Mouse (Mus musculus): ENCODE measurements around the gene Olfr449. TPM values are rescaled to one million over a fixed set of nuclear protein-coding genes. Genes with fewer than 3 reads are reported as not detected.

Gene Olfr449
- not detected in 2 replicates for polyA plus RNA-seq (2014; fragmentation: Nextera tagmentation; extraction: Ambion mirVana)

DNA sequence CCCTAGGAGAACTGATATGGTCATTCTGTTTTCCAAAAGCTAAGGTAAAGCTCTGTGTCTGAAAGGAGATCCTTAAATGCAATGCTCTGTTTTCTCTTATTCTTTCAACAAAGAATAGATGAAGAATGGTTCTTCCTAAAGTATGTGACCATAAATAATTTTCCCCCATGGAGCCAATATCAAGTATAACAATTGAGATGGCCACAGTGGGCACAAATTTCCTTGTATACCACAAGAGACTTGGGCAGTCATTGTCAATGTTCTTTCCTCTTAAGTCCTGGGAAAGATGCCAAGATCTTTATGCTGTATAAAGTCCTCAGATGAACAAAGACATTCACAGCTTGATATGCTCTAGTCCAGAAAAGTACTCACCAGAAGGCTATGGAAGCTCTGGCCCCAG, at the start of gene Olfr449:
Gene Olfr449 (plus strand): TSS at position 301 of the 400 bp plus-strand sequence.
- no peaks in the 10 kb centered on the region for H3K9me3 ChIP-seq (ENCODE audit: control insufficient read depth, low read length)
- ATAC-seq (ENCODE audit: low read depth) = no peak
- H3K4me3 ChIP-seq (ENCODE audit: low read depth, low read length) = no peak within 1 kb of the TSS
- H3K27me3 ChIP-seq (replicated peaks; ENCODE audit: control insufficient read depth, insufficient read depth, low read length) = no peaks in the 10 kb centered on the region
- H3K4me1 ChIP-seq (ENCODE audit: control insufficient read depth, insufficient read depth, low read length) = no peaks in the 10 kb centered on the region
- no peak for DNase-seq (ENCODE audit: low spot score)
- H3K36me3 ChIP-seq (ENCODE audit: control insufficient read depth, insufficient read depth, low read length) = no peaks in the 10 kb centered on the region
- H3K27ac ChIP-seq (replicated peaks; ENCODE audit: low read depth, low read length) = no peak within 1 kb of the TSS
- no peak within 1 kb of the TSS for H3K9ac ChIP-seq (ENCODE audit: low read depth, low read length)
- H3K4me2 ChIP-seq (ENCODE audit: low read depth, low read length) = no peak within 1 kb of the TSS

DNA sequence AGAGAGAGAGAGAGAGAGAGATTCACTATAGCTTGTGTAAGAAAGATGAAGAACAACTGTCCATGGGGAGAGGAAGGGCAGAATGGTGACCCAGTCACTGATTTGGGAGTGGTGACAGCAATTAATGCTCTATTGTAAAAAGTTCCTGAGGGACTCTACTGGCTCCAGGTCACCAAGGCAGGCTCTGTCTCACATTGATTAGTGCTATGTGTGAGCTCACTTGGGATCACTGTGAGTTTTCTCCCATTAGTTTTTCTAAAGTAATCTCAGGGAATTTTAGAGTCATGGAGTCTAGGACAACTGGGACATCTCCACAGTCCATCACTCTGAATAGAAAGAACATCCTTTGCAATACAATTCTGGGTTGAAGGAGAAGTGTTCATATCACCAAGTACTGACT, 49.4 kb upstream of the Olfr449 start, which contains the start of gene Olfr452:
Gene Olfr452 (plus strand): TSS at position 301 of the 400 bp plus-strand sequence.
- no peaks in the 10 kb centered on the region for H3K27me3 ChIP-seq (replicated peaks; ENCODE audit: control insufficient read depth, insufficient read depth, low read length)
- no peaks in the 10 kb centered on the region for H3K4me1 ChIP-seq (ENCODE audit: control insufficient read depth, insufficient read depth, low read length)
- H3K27ac ChIP-seq (replicated peaks; ENCODE audit: low read depth, low read length) = no peak within 1 kb of the TSS
- DNase-seq (ENCODE audit: low spot score) = no peak
- H3K36me3 ChIP-seq (ENCODE audit: control insufficient read depth, insufficient read depth, low read length) = no peaks in the 10 kb centered on the region
- no peak within 1 kb of the TSS for H3K4me3 ChIP-seq (ENCODE audit: low read depth, low read length)
- no peak within 1 kb of the TSS for H3K9ac ChIP-seq (ENCODE audit: low read depth, low read length)
- no peaks in the 10 kb centered on the region for H3K9me3 ChIP-seq (ENCODE audit: control insufficient read depth, low read length)
- no peak within 1 kb of the TSS for H3K4me2 ChIP-seq (ENCODE audit: low read depth, low read length)
- no peak for ATAC-seq (ENCODE audit: low read depth)

DNA sequence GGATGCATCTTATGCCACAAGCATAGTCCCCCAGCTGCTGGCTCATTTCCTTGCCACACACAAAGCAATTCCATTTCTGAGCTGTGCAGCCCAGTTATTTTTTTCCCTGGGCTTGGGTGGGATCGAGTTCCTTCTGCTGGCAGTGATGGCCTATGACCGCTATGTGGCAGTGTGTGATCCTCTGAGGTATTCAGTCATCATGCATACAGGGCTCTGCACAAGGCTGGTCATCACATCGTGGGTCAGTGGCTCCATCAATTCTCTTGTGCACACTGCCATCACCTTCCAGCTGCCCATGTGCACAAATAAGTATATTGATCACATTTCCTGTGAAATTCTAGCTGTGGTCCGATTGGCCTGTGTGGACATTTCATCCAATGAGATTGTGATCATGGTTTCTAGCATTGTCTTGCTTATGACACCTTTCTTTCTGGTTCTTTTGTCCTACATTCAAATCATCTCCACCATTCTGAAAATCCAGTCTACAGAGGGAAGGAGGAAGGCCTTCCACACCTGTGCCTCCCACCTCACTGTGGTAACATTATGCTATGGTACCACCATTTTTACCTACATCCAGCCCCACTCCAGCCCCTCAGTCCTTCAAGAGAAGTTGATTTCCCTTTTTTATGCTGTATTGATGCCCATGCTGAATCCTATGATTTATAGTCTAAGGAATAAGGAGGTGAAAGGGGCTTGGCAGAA, 43.8 kb upstream of the Olfr449 start:
- ATAC-seq (ENCODE audit: low read depth) = no peak
- no peak overlapping the region for H3K4me3 ChIP-seq (ENCODE audit: low read depth, low read length)
- no peak for DNase-seq (ENCODE audit: low spot score)
- H3K9ac ChIP-seq (ENCODE audit: low read depth, low read length) = no peak overlapping the region
- no peaks in the 10 kb centered on the region for H3K36me3 ChIP-seq (ENCODE audit: control insufficient read depth, insufficient read depth, low read length)
- no peaks in the 10 kb centered on the region for H3K4me1 ChIP-seq (ENCODE audit: control insufficient read depth, insufficient read depth, low read length)
- no peaks in the 10 kb centered on the region for H3K9me3 ChIP-seq (ENCODE audit: control insufficient read depth, low read length)
- H3K27me3 ChIP-seq (replicated peaks; ENCODE audit: control insufficient read depth, insufficient read depth, low read length) = no peaks in the 10 kb centered on the region
- H3K27ac ChIP-seq (replicated peaks; ENCODE audit: low read depth, low read length) = no peak overlapping the region
- WGBS = 51% methylated on average over 4 of the region's 4 CpGs
- no peak overlapping the region for H3K4me2 ChIP-seq (ENCODE audit: low read depth, low read length)

DNA sequence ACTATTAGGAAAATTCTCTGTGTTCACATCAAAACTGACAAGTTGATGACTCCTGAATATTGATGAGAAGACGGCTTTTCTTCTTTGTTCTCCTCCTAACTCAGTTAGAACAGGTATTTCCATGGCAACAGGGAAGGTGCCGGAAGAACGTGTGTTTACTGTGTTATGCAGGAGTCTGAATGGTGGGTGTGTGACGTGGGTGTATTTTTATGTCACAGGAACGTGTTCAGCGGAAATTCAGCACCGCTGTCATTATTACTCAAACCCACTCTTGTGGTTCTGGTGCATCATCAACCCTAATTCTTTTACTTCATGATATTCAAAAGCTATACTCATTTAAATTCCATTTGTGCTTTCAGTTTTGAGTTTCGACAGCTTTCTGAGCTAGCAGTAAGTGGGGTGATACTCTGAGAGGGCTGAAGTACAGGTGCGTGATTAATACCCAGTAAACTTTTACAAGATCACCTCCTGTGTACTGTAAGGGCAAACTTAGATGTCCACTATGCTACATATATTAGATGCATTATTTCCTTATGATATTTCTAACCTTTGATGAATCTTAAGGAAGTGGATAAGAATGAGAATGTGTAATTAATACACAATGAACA, 43.1 kb upstream of the Olfr449 start:
- Histone ChIP-seq H3K27me3 (replicated peaks; ENCODE audit: control insufficient read depth, insufficient read depth, low read length) (no peaks in the 10 kb centered on the region), H3K4me2 (ENCODE audit: low read depth, low read length) (no peak overlapping the region), H3K27ac (replicated peaks; ENCODE audit: low read depth, low read length) (no peak overlapping the region), H3K9me3 (ENCODE audit: control insufficient read depth, low read length) (no peaks in the 10 kb centered on the region), H3K9ac (ENCODE audit: low read depth, low read length) (no peak overlapping the region), H3K4me1 (ENCODE audit: control insufficient read depth, insufficient read depth, low read length) (no peaks in the 10 kb centered on the region), H3K4me3 (ENCODE audit: low read depth, low read length) (no peak overlapping the region), H3K36me3 (ENCODE audit: control insufficient read depth, insufficient read depth, low read length) (no peaks in the 10 kb centered on the region)
- ATAC-seq (ENCODE audit: low read depth) (no peak), DNase-seq (ENCODE audit: low spot score) (no peak)
- 78% methylated on average over 9 of the region's 9 CpGs for WGBS

DNA sequence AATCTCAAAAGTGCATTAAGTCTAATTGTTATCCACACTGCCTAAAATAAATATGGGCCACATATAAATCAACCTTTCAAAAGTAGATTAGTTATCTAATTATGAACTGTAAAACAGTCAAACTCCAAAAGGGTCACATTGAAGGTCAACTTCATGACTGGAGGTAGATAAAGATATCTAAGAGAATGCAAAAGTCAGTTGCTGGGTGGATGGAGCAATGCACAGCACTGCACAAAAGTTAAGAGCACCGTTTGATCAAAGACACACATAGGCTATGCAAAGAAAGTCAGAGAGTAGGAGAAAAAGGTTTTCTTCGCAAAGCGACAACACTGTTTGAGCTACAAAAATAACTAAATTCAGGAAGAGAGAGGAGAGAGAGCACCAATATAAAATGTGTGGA, 39.2 kb upstream of the Olfr449 start:
- Histone ChIP-seq H3K27me3 (replicated peaks; ENCODE audit: control insufficient read depth, insufficient read depth, low read length) (no peaks in the 10 kb centered on the region), H3K9ac (ENCODE audit: low read depth, low read length) (no peak overlapping the region), H3K27ac (replicated peaks; ENCODE audit: low read depth, low read length) (no peak overlapping the region), H3K4me2 (ENCODE audit: low read depth, low read length) (no peak overlapping the region), H3K4me1 (ENCODE audit: control insufficient read depth, insufficient read depth, low read length) (no peaks in the 10 kb centered on the region), H3K4me3 (ENCODE audit: low read depth, low read length) (no peak overlapping the region), H3K9me3 (ENCODE audit: control insufficient read depth, low read length) (no peaks in the 10 kb centered on the region), H3K36me3 (ENCODE audit: control insufficient read depth, insufficient read depth, low read length) (no peaks in the 10 kb centered on the region)
- DNase-seq (ENCODE audit: low spot score) (no peak), ATAC-seq (ENCODE audit: low read depth) (no peak)
- WGBS = 89% methylated on average over 3 of the region's 3 CpGs

DNA sequence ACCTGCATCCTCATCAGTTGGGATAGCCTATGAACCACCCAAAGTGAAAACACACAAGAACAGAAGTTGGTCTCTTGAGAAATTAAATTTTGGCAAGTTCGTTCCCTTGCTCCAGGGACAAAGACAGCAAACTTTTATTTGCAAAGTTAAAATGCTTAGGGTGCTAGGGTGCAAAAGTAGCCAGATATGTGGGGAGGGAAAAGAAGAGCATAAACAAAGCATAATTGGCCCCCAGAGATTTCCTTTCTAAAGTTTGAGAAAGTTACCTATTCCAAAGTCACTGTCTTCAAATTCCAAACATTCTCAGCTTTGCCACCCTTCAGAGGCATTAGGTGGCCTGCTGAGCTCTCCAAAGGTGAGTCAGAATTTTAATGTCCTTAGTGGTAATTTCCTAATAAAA, 22.5 kb upstream of the Olfr449 start, which contains the start of gene Olfr450:
Gene Olfr450 (plus strand): TSS at position 301 of the 400 bp plus-strand sequence.
- ATAC-seq (ENCODE audit: low read depth) (no peak), DNase-seq (ENCODE audit: low spot score) (no peak)
- Histone ChIP-seq H3K36me3 (ENCODE audit: control insufficient read depth, insufficient read depth, low read length) (no peaks in the 10 kb centered on the region), H3K4me1 (ENCODE audit: control insufficient read depth, insufficient read depth, low read length) (no peaks in the 10 kb centered on the region), H3K9ac (ENCODE audit: low read depth, low read length) (no peak within 1 kb of the TSS), H3K27ac (replicated peaks; ENCODE audit: low read depth, low read length) (no peak within 1 kb of the TSS), H3K4me2 (ENCODE audit: low read depth, low read length) (no peak within 1 kb of the TSS), H3K27me3 (replicated peaks; ENCODE audit: control insufficient read depth, insufficient read depth, low read length) (no peaks in the 10 kb centered on the region), H3K4me3 (ENCODE audit: low read depth, low read length) (no peak within 1 kb of the TSS), H3K9me3 (ENCODE audit: control insufficient read depth, low read length) (no peaks in the 10 kb centered on the region)
- 74% methylated on average over 1 of the region's 1 CpGs for WGBS

DNA sequence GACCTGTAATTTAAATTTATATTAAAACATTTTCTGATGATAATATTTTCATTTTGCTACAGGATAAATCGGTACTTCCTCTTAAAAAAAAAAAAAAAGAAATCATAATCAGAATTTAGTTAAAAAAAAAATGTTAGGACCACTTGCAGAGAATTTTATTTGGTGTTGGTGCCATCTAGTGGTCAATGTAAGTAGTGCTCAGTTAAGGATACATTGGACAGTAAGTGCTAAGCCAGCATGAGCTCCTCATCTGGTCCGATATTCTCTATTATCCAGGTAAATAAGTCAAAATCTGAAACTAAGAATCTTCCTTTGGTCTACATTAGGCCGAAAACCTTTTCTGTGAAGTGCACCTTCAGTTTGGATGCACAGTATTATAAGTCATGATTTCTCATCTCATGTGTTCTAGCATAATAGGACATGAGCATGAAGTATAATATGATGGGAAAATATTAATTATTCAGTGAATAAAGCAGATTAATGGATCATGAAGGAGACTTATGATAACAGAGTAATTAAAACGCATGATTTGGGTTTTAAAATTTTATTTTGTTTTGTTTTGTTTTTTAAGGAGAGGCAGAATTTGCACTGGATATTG, 26.1 kb downstream of the Olfr449 start:
- Histone ChIP-seq H3K9ac (ENCODE audit: low read depth, low read length) (no peak overlapping the region), H3K27me3 (replicated peaks; ENCODE audit: control insufficient read depth, insufficient read depth, low read length) (no peaks in the 10 kb centered on the region), H3K4me2 (ENCODE audit: low read depth, low read length) (no peak overlapping the region), H3K4me1 (ENCODE audit: control insufficient read depth, insufficient read depth, low read length) (no peaks in the 10 kb centered on the region), H3K4me3 (ENCODE audit: low read depth, low read length) (no peak overlapping the region), H3K9me3 (ENCODE audit: control insufficient read depth, low read length) (no peaks in the 10 kb centered on the region), H3K36me3 (ENCODE audit: control insufficient read depth, insufficient read depth, low read length) (no peaks in the 10 kb centered on the region), H3K27ac (replicated peaks; ENCODE audit: low read depth, low read length) (no peak overlapping the region)
- ATAC-seq (ENCODE audit: low read depth) (no peak), DNase-seq (ENCODE audit: low spot score) (peak; percentile 74)
- WGBS = 10% methylated on average over 4 of the region's 4 CpGs

DNA sequence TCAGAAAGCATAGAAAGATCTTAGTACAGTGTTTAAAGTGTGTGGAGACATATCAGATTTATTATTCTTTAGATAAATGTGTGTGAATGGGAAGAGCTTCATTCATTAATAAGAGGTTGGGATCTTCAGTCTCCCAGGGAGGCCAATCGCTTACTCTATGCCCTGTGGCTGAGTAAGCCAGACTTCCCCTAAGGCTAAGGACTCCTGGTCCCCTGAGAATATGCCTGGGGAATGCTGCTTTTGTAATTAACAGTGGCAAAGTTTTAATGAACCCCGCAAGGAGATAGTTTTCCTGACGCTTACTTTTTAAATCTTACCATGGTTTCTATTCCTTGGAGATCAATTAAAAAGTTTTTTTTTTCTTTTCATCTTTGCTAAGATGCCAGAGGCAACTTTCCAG, 35.5 kb downstream of the Olfr449 start:
- no peaks in the 10 kb centered on the region for H3K36me3 ChIP-seq (ENCODE audit: control insufficient read depth, insufficient read depth, low read length)
- no peak overlapping the region for H3K4me2 ChIP-seq (ENCODE audit: low read depth, low read length)
- H3K27me3 ChIP-seq (replicated peaks; ENCODE audit: control insufficient read depth, insufficient read depth, low read length) = no peaks in the 10 kb centered on the region
- DNase-seq (ENCODE audit: low spot score) = peak; percentile 37
- H3K4me3 ChIP-seq (ENCODE audit: low read depth, low read length) = no peak overlapping the region
- H3K4me1 ChIP-seq (ENCODE audit: control insufficient read depth, insufficient read depth, low read length) = no peaks in the 10 kb centered on the region
- 60% methylated on average over 3 of the region's 3 CpGs for WGBS
- peak; percentile 62; the same call in 1 of the 2 replicates for ATAC-seq (ENCODE audit: low read depth)
- H3K9me3 ChIP-seq (ENCODE audit: control insufficient read depth, low read length) = no peaks in the 10 kb centered on the region
- no peak overlapping the region for H3K9ac ChIP-seq (ENCODE audit: low read depth, low read length)
- no peak overlapping the region for H3K27ac ChIP-seq (replicated peaks; ENCODE audit: low read depth, low read length)
